ENCODE assay signal across 30 mouse cellular contexts in the genomic region with DNA sequence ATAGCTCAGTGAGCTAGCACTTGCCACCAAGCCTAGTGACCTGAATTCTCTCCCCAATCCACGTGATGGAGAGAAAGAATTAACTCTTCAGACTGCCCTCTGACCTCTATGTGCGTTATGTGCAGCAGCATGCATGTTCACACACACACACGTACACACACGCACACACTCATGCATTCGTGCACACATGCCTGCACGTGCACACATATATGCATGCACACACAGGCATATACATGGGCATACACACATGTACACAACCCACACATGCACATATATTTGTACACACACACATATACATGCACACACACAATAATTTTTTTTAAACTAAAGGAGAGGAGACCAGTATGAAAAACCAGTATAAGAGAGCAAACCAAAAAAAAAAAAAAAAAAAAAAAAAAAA.
"Had no signal": no experiment of that assay in that cellular context is flagged by ENCODE, and none has a peak within 500 bp of the region (broad histone marks: within the 10 kb centered on the region; RNA-seq: fewer than 3 reads in every experiment).

No protein-coding gene starts in this region.

- H3K4me2 ChIP-seq: limb, embryonic 12.5 days; limb, embryonic 13.5 days; limb, embryonic 15.5 days; liver, embryonic 11.5 days; liver, embryonic 12.5 days; liver, embryonic 13.5 days; liver, embryonic 15.5 days; lung, embryonic 15.5 days; midbrain, embryonic 11.5 days; midbrain, embryonic 12.5 days; midbrain, embryonic 13.5 days; midbrain, embryonic 15.5 days; neural tube, embryonic 12.5 days had no signal

- ATAC-seq: liver, embryonic 12.5 days; liver, postnatal 0 days; lung, postnatal 0 days; midbrain, embryonic 13.5 days; midbrain, embryonic 15.5 days; midbrain, embryonic 16.5 days had no signal

- DNase-seq: left cerebral cortex, postnatal 4 days; liver; liver, embryonic 13.5 days; liver, postnatal 0 days; lung, adult 2 months; lung, postnatal 10 days; lung, postnatal 14 days; lung, postnatal 36 days; lung, postnatal 4 days; midbrain, embryonic 14.5 days had no signal

- H3K4me1 ChIP-seq: limb, embryonic 12.5 days; limb, embryonic 13.5 days; liver, embryonic 12.5 days; liver, embryonic 13.5 days; liver, embryonic 15.5 days; lung, embryonic 15.5 days; midbrain, embryonic 12.5 days; midbrain, embryonic 13.5 days; midbrain, embryonic 15.5 days; neural tube, embryonic 12.5 days had no signal

- H3K4me3 ChIP-seq: left cerebral cortex, adult 2 months; limb, embryonic 10.5 days; limb, embryonic 12.5 days; limb, embryonic 13.5 days; limb, embryonic 15.5 days; liver, embryonic 12.5 days; liver, embryonic 13.5 days; liver, embryonic 15.5 days; lung, embryonic 15.5 days; midbrain, embryonic 10.5 days; midbrain, embryonic 12.5 days; midbrain, embryonic 13.5 days; midbrain, embryonic 15.5 days; myocyte; neural tube, embryonic 12.5 days had no signal

- H3K27me3 ChIP-seq: limb, embryonic 13.5 days; limb, embryonic 15.5 days; liver, embryonic 12.5 days; liver, embryonic 13.5 days; liver, embryonic 15.5 days; lung, embryonic 15.5 days; midbrain, embryonic 12.5 days; midbrain, embryonic 13.5 days; midbrain, embryonic 15.5 days; neural tube, embryonic 12.5 days had no signal

- H3K9me3 ChIP-seq: limb, embryonic 10.5 days; limb, embryonic 12.5 days; limb, embryonic 13.5 days; limb, embryonic 15.5 days; liver, embryonic 12.5 days; liver, embryonic 15.5 days; lung, embryonic 15.5 days; midbrain, embryonic 10.5 days; midbrain, embryonic 12.5 days; midbrain, embryonic 13.5 days; midbrain, embryonic 15.5 days; neural tube, embryonic 12.5 days had no signal

- H3K9ac ChIP-seq: limb, embryonic 12.5 days; limb, embryonic 13.5 days; limb, embryonic 15.5 days; liver, embryonic 12.5 days; liver, embryonic 13.5 days; liver, embryonic 14.5 days; liver, embryonic 15.5 days; liver, postnatal 0 days; lung, embryonic 15.5 days; midbrain, embryonic 12.5 days; midbrain, embryonic 13.5 days; midbrain, embryonic 15.5 days; neural tube, embryonic 12.5 days had no signal

- H3K36me3 ChIP-seq: limb, embryonic 10.5 days; limb, embryonic 12.5 days; limb, embryonic 13.5 days; limb, embryonic 15.5 days; liver, embryonic 12.5 days; liver, embryonic 13.5 days; liver, embryonic 15.5 days; lung, embryonic 15.5 days; midbrain, embryonic 10.5 days; midbrain, embryonic 12.5 days; midbrain, embryonic 13.5 days; midbrain, embryonic 15.5 days; neural tube, embryonic 12.5 days had no signal

- H3K27ac ChIP-seq: left cerebral cortex, adult 2 months; limb, embryonic 10.5 days; limb, embryonic 12.5 days; limb, embryonic 13.5 days; limb, embryonic 15.5 days; liver, embryonic 12.5 days; liver, embryonic 13.5 days; liver, embryonic 14.5 days; liver, embryonic 15.5 days; lung, embryonic 15.5 days; macrophage; midbrain, embryonic 10.5 days; midbrain, embryonic 12.5 days; midbrain, embryonic 13.5 days; midbrain, embryonic 15.5 days; neural tube, embryonic 12.5 days had no signal
